Mouse (Mus musculus) ES-E14 (cell line): ENCODE measurements around the gene Fam171a2. TPM values are rescaled to one million over a fixed set of nuclear protein-coding genes. Genes with fewer than 3 reads are reported as not detected.

Source experiments
- DNase-seq: peaks from one replicate; pipeline ENCODE4 v3.0.0-alpha.2; 2013; ENCODE audit warnings: low read depth, low spot score
- H3K27ac ChIP-seq: 2 replicates; pipeline ENCODE4 v1.5.1; 2012; ENCODE audit warnings: low read depth, mild to moderate bottlenecking, low read length, moderate library complexity, mixed read lengths; ENCODE audit not compliant: poor library complexity, insufficient read depth, severe bottlenecking
- H3K36me3 ChIP-seq: 2 replicates; pipeline ENCODE4 v1.6.1; 2012; ENCODE audit warnings: mild to moderate bottlenecking, low read length, moderate library complexity, mixed read lengths; ENCODE audit not compliant: control insufficient read depth, poor library complexity, insufficient read depth, severe bottlenecking
- H3K4me1 ChIP-seq, 2 experiments: fragments of 150-350 bp in 1 of 2; sonication (generic) in 1 of 2; 2 replicates each; pipeline ENCODE4 v1.6.1; 2012; ENCODE audit warnings: low read length in 2 of 2, mild to moderate bottlenecking in 1 of 2, mixed read lengths in 1 of 2; ENCODE audit not compliant: control insufficient read depth in 2 of 2, insufficient read depth in 2 of 2, poor library complexity in 1 of 2
- H3K4me3 ChIP-seq, 2 experiments: fragments of 150-350 bp in 1 of 2; sonication (generic) in 1 of 2; 2 replicates each; pipeline ENCODE4 v1.5.1; 2012; ENCODE audit warnings: low read length in 2 of 2, low read depth in 1 of 2, mild to moderate bottlenecking in 1 of 2, mixed read lengths in 1 of 2; ENCODE audit not compliant: insufficient read depth in 1 of 2, poor library complexity in 1 of 2, severe bottlenecking in 1 of 2
- H3K9ac ChIP-seq: 2 replicates; pipeline ENCODE4 v1.6.1; 2012; ENCODE audit warnings: low read depth, mild to moderate bottlenecking, low read length, mixed read lengths; ENCODE audit not compliant: poor library complexity, insufficient read depth, severe bottlenecking
- H3K9me3 ChIP-seq: fragments of 150-350 bp; sonication (generic); 2 replicates; pipeline ENCODE4 v1.6.1; 2012; ENCODE audit warnings: low read depth, mild to moderate bottlenecking, low read length; ENCODE audit not compliant: control insufficient read depth, insufficient read depth
- CHD2 ChIP-seq: IDR thresholded peaks from 2 replicates; pipeline ENCODE4 v1.6.1; 2014; ENCODE audit warnings: mild to moderate bottlenecking, low read depth, low read length, inconsistent platforms
- HCFC1 ChIP-seq: IDR thresholded peaks from 2 replicates; pipeline ENCODE4 v1.6.1; 2012; ENCODE audit warnings: low read length, inconsistent platforms, borderline replicate concordance; ENCODE audit not compliant: insufficient read depth
- MAFK ChIP-seq: IDR thresholded peaks from 2 replicates; pipeline ENCODE4 v1.6.1; 2014; ENCODE audit warnings: mild to moderate bottlenecking, low read depth, low read length, inconsistent platforms; ENCODE audit not compliant: insufficient read depth
- ZC3H11A ChIP-seq: IDR thresholded peaks from 2 replicates; pipeline ENCODE4 v1.6.1; 2012; ENCODE audit warnings: low read depth, mild to moderate bottlenecking, inconsistent platforms, low read length, borderline replicate concordance
- ZNF384 ChIP-seq: IDR thresholded peaks from 2 replicates; pipeline ENCODE4 v1.6.1; 2012; ENCODE audit warnings: low read depth, low read length, inconsistent platforms
- in situ Hi-C, 2 experiments: fragments of 600-800 bp; cut with MboI; formaldehyde crosslinking; loops; one replicate each; pipeline ENCODE4 v1.15.1; 2025; ENCODE audit warnings: low sequenced_read_pairs in 2 of 2, inconsistent platforms in 1 of 2; ENCODE audit not compliant: unreplicated experiment in 2 of 2
- total RNA-seq: library from RNA; depleted of rRNA; stranded (reverse); fragments of 300-350 nt; gene quantifications from 2 replicates; pipeline ENCODE4 v1.2.3, GENCODE M21; 2012

Gene Fam171a2
- total RNA-seq, 1 experiment = 6.7 TPM

DNA sequence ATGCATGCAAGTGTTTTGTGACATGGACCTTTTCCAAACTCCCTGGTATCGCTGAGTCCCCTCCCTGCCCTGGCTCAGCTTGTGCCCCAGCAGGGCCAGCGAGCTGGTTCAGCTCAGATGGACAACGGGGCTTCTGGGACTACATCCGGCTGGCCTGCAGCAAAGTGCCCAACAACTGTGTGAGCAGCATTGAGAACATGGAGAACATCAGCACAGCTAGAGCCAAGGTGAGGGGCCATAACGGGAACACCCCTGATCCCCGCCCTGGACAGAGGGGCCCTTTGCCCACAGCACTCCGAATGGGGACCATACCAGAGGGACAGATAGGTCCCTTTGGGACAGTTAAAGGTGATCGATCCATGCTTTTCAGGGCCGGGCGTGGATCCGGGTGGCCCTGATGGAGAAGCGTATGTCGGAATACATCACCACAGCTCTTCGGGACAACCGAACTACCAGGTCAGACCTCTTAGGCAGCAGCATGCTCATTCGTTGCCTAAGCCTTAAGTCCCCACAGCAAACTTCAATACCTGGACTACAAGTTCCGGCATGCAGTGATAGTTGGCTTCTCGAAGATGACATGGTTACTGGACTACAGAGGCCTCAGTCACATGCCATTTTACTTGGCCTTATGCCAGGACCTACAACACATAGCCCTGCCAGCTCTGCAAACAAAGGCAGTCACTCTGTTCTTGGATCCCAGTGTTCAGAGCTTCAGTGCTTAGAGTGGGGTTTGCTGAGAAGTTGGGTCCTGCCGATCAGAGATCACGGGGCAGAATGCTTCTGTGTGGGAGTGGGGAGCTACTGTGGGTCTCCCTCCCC is 49.3 kb downstream of the Fam171a2 start:
- peaks cover 15% of the 10 kb centered on the region for H3K36me3 ChIP-seq
- TF ChIP-seq MAFK (no peak), ZNF384 (no peak), HCFC1 (no peak), ZC3H11A (no peak), CHD2 (no peak)
- no peak overlapping the region for H3K27ac ChIP-seq

DNA sequence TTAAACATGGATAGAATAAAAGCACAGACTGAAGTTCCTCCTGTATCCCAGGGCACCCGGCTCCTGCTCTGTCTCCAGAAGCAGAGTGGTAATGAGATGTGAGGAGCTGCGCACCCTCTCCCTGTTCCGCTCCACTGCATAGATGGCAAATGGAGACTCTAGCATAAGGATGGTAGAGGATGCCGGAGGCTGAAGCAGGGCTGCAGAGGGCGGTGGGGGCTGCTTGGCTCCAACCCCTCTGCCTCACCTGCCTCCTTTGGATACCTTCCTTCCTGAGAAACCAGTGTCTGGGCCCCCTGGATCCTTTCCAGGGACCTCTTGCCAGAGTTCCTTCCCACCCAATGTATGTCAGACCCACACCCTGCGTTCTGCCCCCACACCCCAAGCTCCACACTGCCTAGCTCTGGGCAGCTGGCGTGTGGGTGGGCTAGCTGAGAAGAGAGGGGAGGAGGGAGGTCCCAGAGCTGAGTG is 50.8 kb downstream of the Fam171a2 start:
- in situ Hi-C loops = no loop called here
- TF ChIP-seq CHD2 (no peak), HCFC1 (no peak), ZNF384 (no peak), MAFK (no peak), ZC3H11A (no peak)
- peaks cover 9 to 43% of the 10 kb centered on the region in 2 experiments for H3K4me1 ChIP-seq

More for the DNA sequence above, 49.3 kb downstream of the Fam171a2 start:
- DNase-seq = no peak
- H3K9ac ChIP-seq = no peak overlapping the region
- H3K4me1 ChIP-seq = peaks cover 9 to 44% of the 10 kb centered on the region in 2 experiments; a peak in 3 of 4 replicates
- in situ Hi-C loops = no loop called here
- no peak overlapping the region for H3K4me3 ChIP-seq
- H3K9me3 ChIP-seq = no peaks in the 10 kb centered on the region

GRCm38 (mm10) chr11:102396263-102396662 is 51.2 kb downstream of the Fam171a2 start:
- TF ChIP-seq CHD2 (no peak), MAFK (no peak), ZC3H11A (no peak), HCFC1 (no peak), ZNF384 (no peak)

More for the DNA sequence above, 50.8 kb downstream of the Fam171a2 start:
- no peak overlapping the region for H3K4me3 ChIP-seq
- H3K9me3 ChIP-seq = no peaks in the 10 kb centered on the region
- no peak for DNase-seq
- H3K27ac ChIP-seq = no peak overlapping the region
- no peak overlapping the region for H3K9ac ChIP-seq
- H3K36me3 ChIP-seq = no peaks in the 10 kb centered on the region; the same call in 1 of the 2 replicates

GRCm38 (mm10) chr11:102395250-102395649 is 52.2 kb downstream of the Fam171a2 start:
- Histone ChIP-seq H3K9ac (no peak overlapping the region), H3K4me1 (peaks cover 7 to 37% of the 10 kb centered on the region in 2 experiments), H3K4me3 (no peak overlapping the region), H3K27ac (no peak overlapping the region), H3K36me3 (no peaks in the 10 kb centered on the region), H3K9me3 (no peaks in the 10 kb centered on the region)
- in situ Hi-C loops = no loop called here
- TF ChIP-seq ZC3H11A (no peak), CHD2 (no peak), ZNF384 (no peak), MAFK (no peak), HCFC1 (no peak)
- DNase-seq = no peak

More at GRCm38 (mm10) chr11:102396263-102396662, 51.2 kb downstream of the Fam171a2 start:
- Histone ChIP-seq H3K4me3 (no peak overlapping the region), H3K36me3 (no peaks in the 10 kb centered on the region), H3K9ac (no peak overlapping the region), H3K27ac (no peak overlapping the region), H3K4me1 (peaks cover 9 to 43% of the 10 kb centered on the region in 2 experiments), H3K9me3 (no peaks in the 10 kb centered on the region)
- no peak for DNase-seq
- in situ Hi-C loops = no loop called here
